Mouse (Mus musculus) liver, embryonic 11.5 days (tissue): ENCODE data around the gene Myb. TPM values are rescaled to one million over a fixed set of nuclear protein-coding genes. Genes with fewer than 3 reads are reported as not detected.

ENCODE experiments used
- ATAC-seq: fragments of 200-750 bp; cut with Nextera tagmentation; replicated peaks from 2 replicates; pipeline ENCODE4 v1.8.0; 2017; ENCODE audit warnings: moderate number of reproducible peaks, mild to moderate bottlenecking, moderate TSS enrichment, moderate library complexity; ENCODE audit not compliant: low FRiP score
- DNase-seq: peaks from one replicate; pipeline ENCODE4 v3.0.0-alpha.2; 2017; ENCODE audit warnings: low spot score
- H3K27ac ChIP-seq: fragments of 300-500 bp; sonication (generic); 2 replicates; pipeline ENCODE4 v1.5.1; 2014; ENCODE audit warnings: mild to moderate bottlenecking, low read depth, low read length, control low read depth
- H3K27me3 ChIP-seq: fragments of 300-500 bp; sonication (generic); replicated peaks from 2 replicates; pipeline ENCODE4 v1.6.1; 2014; ENCODE audit warnings: low read length, mixed read lengths; ENCODE audit not compliant: control insufficient read depth, insufficient read depth
- H3K36me3 ChIP-seq: fragments of 300-500 bp; sonication (generic); 2 replicates; pipeline ENCODE4 v1.6.1; 2014; ENCODE audit warnings: mild to moderate bottlenecking, low read length, moderate library complexity, mixed read lengths; ENCODE audit not compliant: control insufficient read depth, insufficient read depth
- H3K4me1 ChIP-seq: fragments of 300-500 bp; sonication (generic); replicated peaks from 2 replicates; pipeline ENCODE4 v1.6.1; 2014; ENCODE audit warnings: low read length, mixed read lengths; ENCODE audit not compliant: control insufficient read depth, insufficient read depth
- H3K4me2 ChIP-seq: fragments of 300-500 bp; sonication (generic); 2 replicates; pipeline ENCODE4 v1.6.1; 2014; ENCODE audit warnings: mild to moderate bottlenecking, control low read depth, moderate library complexity
- H3K4me3 ChIP-seq: fragments of 300-500 bp; sonication (generic); 2 replicates; pipeline ENCODE4 v1.5.1; 2014; ENCODE audit warnings: low read depth, low read length, control low read depth
- H3K9ac ChIP-seq: fragments of 300-500 bp; sonication (generic); 2 replicates; pipeline ENCODE4 v1.6.1; 2014; ENCODE audit warnings: low read depth, low read length, control low read depth
- H3K9me3 ChIP-seq: fragments of 300-500 bp; sonication (generic); 2 replicates; pipeline ENCODE4 v1.6.1; 2016; ENCODE audit warnings: low read length, inconsistent platforms, mixed read lengths; ENCODE audit not compliant: control insufficient read depth
- WGBS: fragments of 180-500 bp; shearing (Covaris S2); extraction: QIAGEN DNeasy Blood & Tissue Kit; methylation state at CpG from one replicate; pipeline ENCODE4 v1.1.7; 2014; 5-methylcytosine and 5-hydroxymethylcytosine counted together
- polyA plus RNA-seq: library from polyadenylated mRNA; unstranded; fragments of >200 nt; fragmentation: Nextera tagmentation; extraction: Ambion mirVana; gene quantifications from 2 replicates; pipeline ENCODE4 v1.2.1, GENCODE M21; 2014

Myb gene
- polyA plus RNA-seq, 1 experiment from 2014 or later = 40.3 TPM

DNA sequence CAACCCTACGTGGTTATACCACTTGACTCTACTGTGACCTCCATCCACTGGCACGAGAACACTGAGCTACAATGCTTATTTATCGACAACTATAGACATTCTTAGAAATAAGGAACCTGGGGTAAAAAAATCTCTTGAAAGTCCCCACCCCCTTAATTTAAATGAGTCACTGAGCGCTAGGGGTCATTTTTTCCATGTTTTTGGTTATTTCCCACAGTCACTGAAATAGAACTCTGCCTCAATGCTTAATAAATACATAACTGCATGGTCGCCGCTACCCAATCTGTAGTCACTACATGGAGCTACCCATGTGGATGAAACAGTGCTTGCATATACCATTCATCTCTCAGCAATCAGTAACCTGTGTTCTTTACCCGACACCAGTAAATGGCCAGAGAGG, 58.1 kb downstream of the Myb start:
- Histone ChIP-seq H3K4me1 (no peaks in the 10 kb centered on the region), H3K9me3 (no peaks in the 10 kb centered on the region), H3K36me3 (no peaks in the 10 kb centered on the region), H3K9ac (no peak overlapping the region), H3K27ac (no peak overlapping the region), H3K4me3 (no peak overlapping the region), H3K27me3 (no peaks in the 10 kb centered on the region), H3K4me2 (no peak overlapping the region)
- 78% methylated on average over 7 of the region's 7 CpGs for WGBS
- DNase-seq (no peak), ATAC-seq (no peak)

DNA sequence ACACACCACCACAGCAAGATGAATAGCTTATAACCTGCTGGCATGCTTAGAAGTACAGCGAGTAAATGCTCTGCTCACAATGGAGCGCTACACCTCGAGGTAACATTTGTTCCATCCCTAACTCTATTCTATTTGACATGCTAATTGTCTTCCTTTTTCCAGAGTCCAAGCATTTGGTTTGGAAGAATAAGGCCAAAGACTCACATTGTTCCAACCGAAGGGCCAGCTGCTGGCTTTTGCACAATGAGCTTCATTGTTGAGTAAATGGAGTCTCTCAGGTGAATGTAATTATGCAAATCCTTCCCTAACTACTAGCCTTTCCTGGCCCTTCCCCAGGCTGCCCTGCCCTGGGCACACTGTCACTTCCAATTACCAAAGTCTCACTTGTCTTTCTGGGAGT, 58.8 kb downstream of the Myb start:
- H3K9ac ChIP-seq = no peak overlapping the region

DNA sequence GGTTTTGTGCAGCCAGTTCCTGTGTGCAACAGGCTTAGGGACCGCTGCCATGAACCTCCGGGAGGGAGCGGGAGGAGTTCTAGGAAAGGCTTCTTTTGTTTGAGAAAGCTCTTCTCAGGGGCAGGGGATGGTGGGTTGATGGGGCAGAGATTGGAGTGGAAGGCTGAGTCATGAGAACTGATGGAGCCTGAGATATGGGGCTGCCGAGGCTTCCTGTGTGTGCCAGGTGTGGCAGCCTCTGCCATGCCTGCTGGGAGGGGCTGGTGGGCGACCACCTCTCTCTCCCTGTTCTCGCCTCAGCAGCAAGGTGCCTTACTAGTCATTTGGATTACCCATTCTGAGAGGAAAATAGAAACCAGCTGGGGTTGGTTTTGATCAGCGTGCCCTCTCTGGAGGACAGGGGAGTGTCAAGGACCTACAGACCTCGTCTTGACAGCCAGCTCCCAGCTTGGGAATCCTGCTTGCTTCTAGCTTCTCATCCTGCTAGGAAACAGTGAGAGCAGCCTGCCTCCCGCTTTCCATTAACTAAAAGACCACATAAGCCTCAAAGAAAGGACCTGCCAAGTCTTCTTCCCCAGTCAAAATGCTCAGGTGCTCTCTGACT, 60.0 kb downstream of the Myb start:
- Histone ChIP-seq H3K9me3 (no peaks in the 10 kb centered on the region), H3K9ac (no peak overlapping the region), H3K27me3 (no peaks in the 10 kb centered on the region), H3K36me3 (no peaks in the 10 kb centered on the region), H3K27ac (no peak overlapping the region), H3K4me3 (no peak overlapping the region), H3K4me2 (no peak overlapping the region), H3K4me1 (no peaks in the 10 kb centered on the region)
- no peak for DNase-seq
- WGBS = 58% methylated on average over 9 of the region's 9 CpGs
- ATAC-seq = no peak

More for the DNA sequence above, 58.8 kb downstream of the Myb start:
- no peaks in the 10 kb centered on the region for H3K36me3 ChIP-seq
- ATAC-seq (no peak), DNase-seq (no peak)
- no peak overlapping the region for H3K27ac ChIP-seq
- no peaks in the 10 kb centered on the region for H3K9me3 ChIP-seq
- no peaks in the 10 kb centered on the region for H3K27me3 ChIP-seq
- no peak overlapping the region for H3K4me2 ChIP-seq
- WGBS = 67% methylated on average over 4 of the region's 4 CpGs
- no peaks in the 10 kb centered on the region for H3K4me1 ChIP-seq
- H3K4me3 ChIP-seq = no peak overlapping the region

DNA sequence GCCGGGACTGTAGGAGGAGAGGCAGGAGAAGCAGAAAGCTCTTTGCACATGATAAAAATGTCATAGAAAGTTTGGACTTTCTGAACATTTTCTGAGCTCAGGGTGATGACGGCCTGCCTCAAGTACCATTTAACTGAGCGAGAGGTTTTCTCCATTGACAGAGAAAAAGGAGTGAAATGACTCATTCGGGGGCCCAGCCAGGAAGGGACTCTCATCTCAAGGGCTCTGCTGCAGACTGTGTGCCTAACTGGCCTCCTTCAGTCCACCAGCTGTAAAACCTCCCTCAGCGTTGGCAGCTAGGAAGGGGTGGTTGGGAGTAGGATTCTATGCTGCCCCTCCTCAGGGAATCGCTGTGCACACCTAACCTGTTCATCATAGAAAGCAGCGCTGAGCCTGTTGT, 61.3 kb downstream of the Myb start:
- H3K9me3 ChIP-seq = no peaks in the 10 kb centered on the region
- DNase-seq (no peak), ATAC-seq (no peak)
- no peaks in the 10 kb centered on the region for H3K4me1 ChIP-seq
- no peak overlapping the region for H3K27ac ChIP-seq
- H3K4me3 ChIP-seq = no peak overlapping the region
- H3K9ac ChIP-seq = no peak overlapping the region
- H3K27me3 ChIP-seq = no peaks in the 10 kb centered on the region
- no peaks in the 10 kb centered on the region for H3K36me3 ChIP-seq
- WGBS = 82% methylated on average over 7 of the region's 7 CpGs
- H3K4me2 ChIP-seq = no peak overlapping the region

DNA sequence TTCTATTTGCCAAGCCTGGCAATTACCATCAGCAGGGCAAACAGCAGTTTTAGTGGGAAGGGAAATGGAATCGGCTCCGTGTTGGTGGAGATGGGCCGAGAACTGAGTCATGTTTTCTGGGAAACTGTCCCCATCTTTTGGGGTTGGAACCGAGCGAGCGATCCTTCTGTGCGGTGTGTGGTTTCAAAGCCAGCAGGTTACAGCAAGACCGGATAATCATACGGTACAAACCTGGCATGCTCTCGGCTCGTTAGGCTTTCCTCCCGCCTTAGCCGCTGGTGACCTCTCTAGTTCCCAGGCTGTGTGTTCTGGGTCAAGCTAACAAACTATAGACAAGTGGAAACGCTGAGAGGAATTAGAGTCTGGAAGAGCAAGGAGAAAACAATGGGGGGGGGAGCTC, 65.2 kb downstream of the Myb start:
- ATAC-seq (no peak), DNase-seq (no peak)
- Histone ChIP-seq H3K4me1 (no peaks in the 10 kb centered on the region), H3K27me3 (no peaks in the 10 kb centered on the region), H3K36me3 (no peaks in the 10 kb centered on the region), H3K9ac (no peak overlapping the region), H3K4me3 (no peak overlapping the region), H3K4me2 (no peak overlapping the region), H3K27ac (no peak overlapping the region), H3K9me3 (no peaks in the 10 kb centered on the region)
- WGBS = 89% methylated on average over 14 of the region's 14 CpGs

DNA sequence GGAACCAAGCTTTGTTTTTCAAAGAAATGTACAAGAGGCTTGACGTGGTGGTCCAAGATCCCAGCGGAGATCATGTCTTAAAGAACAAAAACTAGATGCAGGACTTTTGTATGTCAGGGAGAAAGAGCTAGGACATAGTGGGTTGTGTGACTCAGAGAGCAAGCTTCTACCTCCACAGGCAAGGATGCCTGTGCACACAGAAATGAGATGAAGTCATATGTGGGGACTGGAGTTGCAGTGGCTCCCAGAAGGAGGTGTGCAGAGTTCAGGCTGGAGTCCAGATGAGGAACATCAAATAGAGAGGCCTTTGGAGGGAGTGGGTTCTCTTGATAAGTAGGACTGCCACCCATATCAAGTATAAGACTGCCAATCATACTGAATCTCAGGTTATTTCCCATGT, 65.9 kb downstream of the Myb start:
- ATAC-seq (no peak), DNase-seq (no peak)
- Histone ChIP-seq H3K9me3 (no peaks in the 10 kb centered on the region), H3K36me3 (no peaks in the 10 kb centered on the region), H3K4me1 (no peaks in the 10 kb centered on the region), H3K4me2 (no peak overlapping the region), H3K4me3 (no peak overlapping the region), H3K27me3 (no peaks in the 10 kb centered on the region), H3K9ac (no peak overlapping the region), H3K27ac (no peak overlapping the region)
- WGBS = 88% methylated on average over 2 of the region's 2 CpGs

DNA sequence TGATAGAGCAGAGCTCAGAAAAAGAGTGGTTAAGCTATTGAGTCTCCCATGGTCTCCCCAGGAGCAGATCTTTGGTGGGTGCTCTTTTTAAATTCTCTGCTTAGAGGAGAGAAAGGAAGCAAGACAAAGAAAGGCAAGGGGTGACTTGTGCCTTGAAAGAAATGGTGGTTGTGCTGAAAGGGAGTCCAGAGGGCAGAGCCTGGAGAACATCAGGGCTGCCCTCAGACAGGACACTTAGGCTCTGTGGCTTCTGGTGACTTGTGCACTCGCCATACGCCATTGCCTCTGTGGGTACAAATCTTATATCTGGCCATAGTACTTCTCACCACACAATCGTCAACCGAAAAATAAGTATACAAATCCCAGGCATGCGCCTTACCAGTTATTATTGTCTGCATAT, 67.5 kb downstream of the Myb start:
- Histone ChIP-seq H3K4me1 (no peaks in the 10 kb centered on the region), H3K36me3 (no peaks in the 10 kb centered on the region), H3K9ac (no peak overlapping the region), H3K4me2 (no peak overlapping the region), H3K9me3 (no peaks in the 10 kb centered on the region), H3K27ac (no peak overlapping the region), H3K4me3 (no peak overlapping the region), H3K27me3 (no peaks in the 10 kb centered on the region)
- ATAC-seq = no peak
- DNase-seq = no peak
- WGBS = 93% methylated on average over 5 of the region's 5 CpGs

DNA sequence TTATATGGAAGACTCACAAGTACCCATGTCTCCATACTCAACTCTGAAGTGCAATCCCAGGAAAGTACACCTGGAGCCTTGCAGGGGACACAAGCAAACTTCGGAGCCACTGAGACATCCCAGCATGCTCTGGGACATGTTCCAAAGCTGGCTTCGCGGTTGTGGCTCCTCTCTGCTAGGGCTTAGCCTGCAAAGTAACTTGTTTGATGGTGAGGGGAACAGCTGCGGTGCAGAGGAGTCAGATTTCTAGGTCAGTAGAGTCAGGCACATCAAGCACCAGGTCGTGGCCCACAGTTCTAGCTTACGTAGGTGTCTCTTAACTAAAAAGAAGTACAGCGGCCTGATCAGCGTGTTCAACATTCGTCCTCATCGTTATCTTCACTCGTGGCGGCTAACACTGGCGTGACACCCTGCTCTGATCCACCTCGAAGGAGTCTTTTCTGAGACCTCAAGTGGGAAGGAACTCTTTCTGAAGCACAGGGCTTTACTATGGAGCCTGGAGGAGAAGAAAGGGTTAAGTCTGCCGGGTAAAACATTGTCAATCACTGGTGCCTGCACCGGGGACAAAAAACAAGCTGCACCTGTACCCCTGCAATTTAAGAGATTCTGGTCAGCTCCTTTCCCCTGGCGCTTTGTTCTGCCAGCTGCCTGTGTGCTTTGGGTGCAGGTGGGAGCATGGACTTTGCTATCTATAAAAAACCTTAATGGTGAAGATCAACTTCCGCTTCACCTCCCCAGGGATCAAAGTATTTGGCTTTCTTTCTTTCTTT, 68.1 kb downstream of the Myb start:
- no peak for ATAC-seq
- no peak overlapping the region for H3K27ac ChIP-seq

More for the DNA sequence above, 68.1 kb downstream of the Myb start:
- Histone ChIP-seq H3K9me3 (no peaks in the 10 kb centered on the region), H3K9ac (no peak overlapping the region), H3K27me3 (no peaks in the 10 kb centered on the region), H3K4me1 (no peaks in the 10 kb centered on the region), H3K4me3 (no peak overlapping the region), H3K4me2 (no peak overlapping the region), H3K36me3 (no peaks in the 10 kb centered on the region)
- WGBS = 54% methylated on average over 18 of the region's 18 CpGs
- no peak for DNase-seq
